In genomic region chr1:36511289-36512021, GRCm38 (mm10) we compare ENCODE assay signal across 8 mouse cellular contexts. TPM values are rescaled to one million over a fixed set of nuclear protein-coding genes. Genes with fewer than 3 reads are reported as not detected.
A peak's percentile ranks its signal among the peaks of the same experiment; 100 is the strongest.
DNase-seq lines count a peak whose midpoint lies in the region; ATAC-seq and TF ChIP-seq lines count a peak whose summit lies in the region.

TSS of gene Cnnm3 (plus strand) at chr1:36511867.

- H3K27me3 ChIP-seq in G1E (ENCODE audit: insufficient read depth, low read length), result no peaks in the 10 kb centered on the region
- H3K27me3 ChIP-seq in forebrain, postnatal 0 days (ENCODE audit: insufficient read depth, low read length), result no peaks in the 10 kb centered on the region
- H3K27me3 ChIP-seq in lung, embryonic 15.5 days, result no peaks in the 10 kb centered on the region

- 4% methylated on average over 50 of the region's 51 CpGs for WGBS in forebrain, postnatal 0 days
- 2% methylated on average over 50 of the region's 51 CpGs for WGBS in lung, embryonic 15.5 days

- H3K9ac ChIP-seq in forebrain, postnatal 0 days, result peak within 1 kb of the TSS; percentile 92
- peak within 1 kb of the TSS; percentile 90 for H3K9ac ChIP-seq in lung, embryonic 15.5 days

- peak; percentile 99 for ATAC-seq in G1E (ENCODE audit: extremely low read depth, insufficient number of reproducible peaks, low FRiP score, poor library complexity, severe bottlenecking)
- peak; percentile 99 for ATAC-seq in forebrain, postnatal 0 days
- peak; percentile 99 for ATAC-seq in lung, embryonic 15.5 days (ENCODE audit: borderline replicate concordance, extremely low read depth, low FRiP score, low TSS enrichment)

- peak within 1 kb of the TSS; percentile 89 for H3K4me2 ChIP-seq in forebrain, postnatal 0 days (ENCODE audit: low read depth)
- H3K4me2 ChIP-seq in lung, embryonic 15.5 days, result peak within 1 kb of the TSS; percentile 97

- peak within 1 kb of the TSS; percentile 97 for H3K27ac ChIP-seq in forebrain, postnatal 0 days (ENCODE audit: low read depth, low read length)
- peak within 1 kb of the TSS; percentile 99 for H3K27ac ChIP-seq in lung, embryonic 15.5 days

- peak; percentile 100 for DNase-seq in G1E (ENCODE audit: low spot score)
- DNase-seq in cerebellum, adult 18-20 months, result peak; percentile 99 to 100
- peak; percentile 99 for DNase-seq in forebrain, postnatal 0 days
- DNase-seq in heart, postnatal 4 days, result peak; percentile 100
- DNase-seq in layer of hippocampus, adult 8-10 months (ENCODE audit: low spot score in 2 of 2), result peak; percentile 97 to 98
- peak; percentile 98 for DNase-seq in ovary, adult 18-20 months (ENCODE audit: low spot score)
- DNase-seq in thymus, postnatal 0 days (ENCODE audit: low spot score), result peak; percentile 99

- peaks cover 41% of the 10 kb centered on the region for H3K36me3 ChIP-seq in G1E (replicated peaks)
- peaks cover 1% of the 10 kb centered on the region for H3K36me3 ChIP-seq in forebrain, postnatal 0 days (ENCODE audit: insufficient read depth)
- H3K36me3 ChIP-seq in lung, embryonic 15.5 days, result 0 out of 2 replicates have a peak, but pooled peaks cover under 1% of the 10 kb centered on the region

- peaks cover 52% of the 10 kb centered on the region for H3K4me1 ChIP-seq in G1E (ENCODE audit: insufficient read depth, low read depth, low read length)
- H3K4me1 ChIP-seq in forebrain, postnatal 0 days (ENCODE audit: insufficient read depth), result peaks cover 14% of the 10 kb centered on the region
- peaks cover 25% of the 10 kb centered on the region for H3K4me1 ChIP-seq in lung, embryonic 15.5 days

- TF ChIP-seq CTCF in G1E (IDR thresholded peaks at IDR 0.05; ENCODE audit: low read depth, low read length), result peak; percentile 37; the same call in 1 of the 2 replicates
- peak; percentile 55 for TF ChIP-seq CTCF in forebrain, postnatal 0 days (IDR thresholded peaks at IDR 0.05; ENCODE audit: low read depth)

- H3K9me3 ChIP-seq in G1E (replicated peaks), result no peaks in the 10 kb centered on the region
- no peaks in the 10 kb centered on the region for H3K9me3 ChIP-seq in forebrain, postnatal 0 days (ENCODE audit: low read length)
- H3K9me3 ChIP-seq in lung, embryonic 15.5 days, result 0 out of 2 replicates have a peak, but pooled peaks cover 3% of the 10 kb centered on the region

- peak within 1 kb of the TSS; percentile 84 for H3K4me3 ChIP-seq in G1E (ENCODE audit: low read depth, low read length)
- H3K4me3 ChIP-seq in forebrain, postnatal 0 days (ENCODE audit: low read depth, low read length), result peak within 1 kb of the TSS; percentile 90
- H3K4me3 ChIP-seq in lung, embryonic 15.5 days, result peak within 1 kb of the TSS; percentile 100

RNA-seq across cellular contexts. Expression of gene Cnnm3, which starts in this region (rescaled TPM):
- total RNA-seq in G1E (2014; fragmentation: Nextera tagmentation) (22.2 and 28.2 TPM in 2 replicates), G1E (2017) (7.5 and 8.8 TPM in 2 replicates)
- 31.1 and 39.0 TPM in 2 replicates for polyA plus RNA-seq in G1E (2012)
- total RNA-seq in forebrain, postnatal 0 days (2014; rRNA removed), result 25.6 and 29.1 TPM in 2 replicates
- 3.7 and 4.8 TPM in 2 replicates for polyA plus RNA-seq in forebrain, postnatal 0 days (2015; fragmentation: Nextera tagmentation; extraction: Ambion mirVana)
- 10 to 100 TPM; 14.9 to 15.7 TPM for total RNA-seq in heart, postnatal 4 days (2021)
- total RNA-seq in layer of hippocampus, adult 8-10 months (2022), result 10 to 100 TPM; 33.3 to 47.2 (median 35.7) TPM
- 3.2 TPM in 2 replicates for polyA plus RNA-seq in lung, embryonic 15.5 days (2015; fragmentation: Nextera tagmentation; extraction: Ambion mirVana)
- 3.3 and 3.8 TPM in 2 replicates for polyA plus RNA-seq in thymus, postnatal 0 days (2015; fragmentation: Nextera tagmentation; extraction: Ambion mirVana)

Comparison
In these comparisons a context has a peak if more than half of its experiments do, and no peak if none do; other contexts are left out.
1. Peak in every context shown above with its lines: DNase-seq, ATAC-seq, H3K4me3 ChIP-seq and H3K27ac ChIP-seq.